Mouse (Mus musculus) spleen, adult 18-20 months (tissue): ENCODE measurements at regions not wholly inside any gene's neighbourhood (a gene's known extent, or its start where the extent isn't known, plus 50 kb on each side); places are given as distances from the start of the nearest gene placed in this dataset.
A peak's percentile ranks its signal among the peaks of the same experiment; 100 is the strongest.
"Not testable (repeated sequence)": the region's sequence is repeated elsewhere in the genome, so short reads cannot be mapped to it uniquely, and the experiment has no call there.

ENCODE experiments used
- DNase-seq, 2 experiments: peaks; one replicate each; pipeline ENCODE4 v3.0.0; 2022; ENCODE audit warnings: mixed read lengths in 2 of 2

DNA sequence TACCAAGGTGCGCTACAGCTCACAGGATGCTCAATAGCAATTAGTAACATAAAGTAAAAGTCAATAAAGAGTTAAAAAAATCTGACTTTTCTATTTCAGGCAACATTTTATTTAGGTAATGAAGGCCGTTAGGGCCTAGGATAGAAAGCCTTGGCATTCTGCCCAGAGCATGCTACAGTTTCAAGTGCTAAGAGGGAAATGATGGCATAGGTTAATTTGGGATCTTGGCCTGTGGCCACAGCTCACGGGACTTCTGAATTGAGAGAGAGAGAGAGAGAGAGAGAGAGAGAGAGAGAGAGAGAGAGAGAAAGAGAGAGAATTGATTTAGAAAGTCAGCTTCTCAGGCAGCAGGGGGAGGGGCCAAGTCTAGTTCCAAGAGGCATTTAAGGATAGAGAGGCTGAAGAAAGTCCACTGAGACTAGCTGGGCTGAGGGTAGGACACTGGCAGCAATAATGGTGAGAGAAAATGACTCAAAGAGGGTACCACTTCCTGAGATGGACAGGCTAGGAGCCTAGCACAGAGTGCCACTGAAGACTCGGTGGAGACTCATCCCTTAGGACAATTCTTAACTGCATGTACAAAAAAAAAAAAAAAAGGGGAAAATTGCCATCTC is 52.6 kb upstream of the Klf14 start:
- no peak for DNase-seq

DNA sequence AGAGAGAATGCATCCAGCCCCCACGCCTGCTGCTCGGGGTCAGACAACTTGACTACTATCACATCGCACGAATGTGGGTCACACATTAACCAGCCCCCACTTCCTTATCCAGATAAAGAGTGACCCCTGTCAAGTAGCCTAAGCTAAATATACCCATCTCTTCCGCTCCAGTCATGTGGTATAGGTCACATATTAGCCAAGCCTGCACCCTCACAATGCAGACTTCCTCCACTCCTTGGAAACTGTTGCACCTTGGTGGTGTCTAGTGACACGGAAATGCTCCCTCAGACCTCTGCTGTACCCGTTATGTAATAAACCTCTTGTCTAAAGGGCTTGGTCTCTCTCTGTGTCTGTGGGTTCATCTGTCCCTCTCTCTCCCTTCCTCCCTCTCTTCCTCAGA is 57.7 kb upstream of the Klf14 start:
- no peak for DNase-seq

GRCm38 (mm10) chr6:31021776-31022175 is 62.9 kb upstream of the Klf14 start:
- no peak for DNase-seq

DNA sequence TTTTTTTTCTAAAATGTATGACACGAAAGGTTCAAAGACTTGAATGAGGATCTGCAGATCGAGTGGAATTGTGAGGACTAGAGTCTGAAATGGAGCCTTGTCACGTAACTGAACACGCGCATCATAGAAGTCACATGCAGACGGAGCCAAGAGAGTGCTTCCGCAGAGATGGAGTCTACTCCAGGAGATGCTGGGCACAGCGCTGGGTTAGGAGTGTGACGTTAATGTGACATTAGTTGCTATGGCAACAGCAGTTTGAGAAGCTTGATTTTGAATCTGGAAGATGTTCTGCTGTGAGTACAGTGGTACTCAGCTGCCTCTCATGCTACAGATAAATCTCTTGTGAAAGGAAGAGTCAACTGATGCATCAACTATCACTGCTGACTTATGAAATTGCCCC is 70.9 kb upstream of the Klf14 start:
- DNase-seq, result no peak

GRCm38 (mm10) chr6:31031022-31031421 is 72.1 kb upstream of the Klf14 start:
- no peak for DNase-seq

DNA sequence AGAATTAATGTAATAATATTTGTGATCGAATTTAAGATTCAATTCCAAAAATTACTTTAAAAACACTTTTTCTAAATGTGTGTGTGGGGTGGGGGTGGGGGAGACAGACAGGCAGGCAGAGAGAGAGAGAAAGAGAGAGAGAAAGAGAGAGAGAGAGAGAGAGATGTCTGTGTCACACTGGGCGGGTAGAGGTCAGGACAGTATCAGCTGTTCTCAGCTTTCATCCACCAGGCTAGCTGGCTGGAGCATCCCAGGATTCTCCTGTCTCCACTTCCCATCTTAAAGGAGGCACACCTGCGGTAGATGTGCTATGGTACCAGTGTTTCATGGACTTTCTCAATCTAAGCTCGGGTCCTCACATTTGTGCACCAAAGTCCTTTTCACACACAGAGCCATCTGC is 73.3 kb upstream of the Klf14 start:
- DNase-seq, result no peak

DNA sequence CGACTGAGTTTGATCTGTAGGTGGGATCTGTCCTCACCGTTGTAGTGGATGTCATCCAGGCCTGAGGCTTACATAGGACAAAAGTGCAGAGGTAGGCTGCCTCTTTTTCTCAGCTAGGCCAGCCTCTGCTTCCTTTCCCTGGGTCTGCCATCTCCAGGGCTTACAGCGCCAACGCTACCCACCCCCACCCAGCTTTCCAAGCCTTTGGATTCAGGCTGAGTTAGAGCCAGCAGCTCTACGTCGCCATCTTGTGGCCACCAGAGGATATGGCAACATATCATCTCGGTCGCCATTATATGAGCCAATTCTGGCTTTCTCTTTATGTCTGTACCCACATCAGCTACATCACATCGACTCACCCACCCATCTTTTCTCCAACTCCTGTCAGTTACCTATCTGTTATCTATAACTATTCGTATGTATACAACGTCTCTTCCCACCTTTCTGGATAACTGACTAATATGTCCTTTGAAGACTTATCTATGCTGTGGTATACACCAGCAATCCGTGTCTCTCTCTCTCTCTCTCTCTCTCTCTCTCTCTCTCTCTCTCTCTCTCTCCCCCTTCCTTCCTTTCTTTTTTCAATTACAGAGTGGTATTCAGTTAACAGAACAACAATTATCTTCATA is 74.2 kb upstream of the Klf14 start:
- DNase-seq, result peak in 1 of 2 experiments; percentile 35

GRCm38 (mm10) chr6:31034796-31035195 is 75.9 kb upstream of the Klf14 start:
- no peak for DNase-seq

DNA sequence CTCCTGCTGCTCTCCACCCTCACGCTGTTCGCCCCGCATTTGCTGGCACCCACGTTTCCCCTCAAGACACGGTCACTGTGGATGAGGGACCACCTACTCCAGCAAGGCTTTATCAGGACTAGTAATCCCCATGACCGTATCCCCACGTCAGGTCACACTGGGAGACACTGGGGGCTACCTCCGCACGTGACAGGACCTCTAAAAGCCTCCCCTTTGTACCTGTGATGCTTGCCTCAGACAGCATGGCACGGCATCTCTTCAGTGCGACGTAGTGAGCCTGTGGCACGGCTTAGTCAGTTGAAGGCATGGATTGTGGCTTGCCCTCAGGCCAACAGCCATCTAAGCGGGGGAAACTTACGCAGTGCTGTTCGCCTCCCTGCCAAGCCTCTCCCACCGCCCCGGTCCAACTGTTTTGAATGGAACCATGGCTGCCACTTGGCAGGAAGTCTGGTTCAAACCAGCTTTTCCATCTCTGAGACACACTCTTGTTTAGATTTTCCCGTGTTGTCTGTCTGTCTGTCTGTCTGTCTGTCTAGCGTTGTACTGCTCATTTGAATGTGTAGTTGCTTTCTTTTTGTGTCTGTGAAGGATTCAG is 79.0 kb upstream of the Klf14 start:
- no peak for DNase-seq

GRCm38 (mm10) chr6:31038445-31038844 is 79.6 kb upstream of the Klf14 start:
- not testable (repeated sequence) for DNase-seq

GRCm38 (mm10) chr6:31039485-31039884 is 80.6 kb upstream of the Klf14 start:
- DNase-seq, result no peak

DNA sequence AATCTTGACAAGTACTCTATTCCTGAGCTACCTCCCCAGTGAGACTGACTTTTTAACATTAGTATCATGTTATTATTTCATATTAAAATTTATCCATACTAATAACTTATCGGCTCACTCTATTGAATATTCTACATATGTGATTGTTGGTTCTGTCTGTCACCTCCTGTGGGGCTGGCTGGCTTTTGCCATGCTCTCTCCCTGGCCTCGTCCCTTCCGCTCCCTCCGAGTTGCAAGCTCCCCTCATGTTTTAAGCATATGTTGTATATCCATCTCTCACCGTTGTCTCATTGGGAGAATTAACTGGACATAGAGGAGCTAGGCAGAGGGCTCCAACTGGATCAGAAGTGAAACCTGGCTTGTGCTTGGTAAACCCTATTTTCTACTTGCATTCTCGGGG is 81.9 kb upstream of the Klf14 start:
- no peak for DNase-seq

DNA sequence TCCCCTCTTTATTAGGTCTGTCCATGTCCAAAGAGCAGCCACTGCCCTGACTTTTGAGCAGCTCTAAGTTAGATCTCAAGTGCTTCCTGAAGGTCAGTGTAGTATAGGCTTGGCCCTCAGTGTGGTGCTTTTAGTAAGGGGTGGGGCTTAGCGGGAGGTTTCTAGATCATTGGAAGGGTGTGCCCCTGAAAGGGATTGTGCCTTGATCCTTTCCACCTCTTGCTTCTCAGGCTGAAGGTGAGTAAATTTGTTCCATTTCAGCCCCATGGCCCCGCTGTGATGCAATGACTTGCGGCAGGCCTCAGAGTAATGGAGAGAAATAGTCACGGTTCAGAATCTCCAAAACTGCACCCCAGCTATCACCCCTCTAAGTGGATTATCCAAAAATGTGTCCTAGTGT is 84.5 kb upstream of the Klf14 start:
- DNase-seq, result no peak

- no peak for DNase-seq
These were observed 85.0 kb upstream of the Klf14 start for GRCm38 (mm10) chr6:31043919-31044318.

GRCm38 (mm10) chr6:31046197-31046596 is 87.3 kb upstream of the Klf14 start:
- no peak for DNase-seq

DNA sequence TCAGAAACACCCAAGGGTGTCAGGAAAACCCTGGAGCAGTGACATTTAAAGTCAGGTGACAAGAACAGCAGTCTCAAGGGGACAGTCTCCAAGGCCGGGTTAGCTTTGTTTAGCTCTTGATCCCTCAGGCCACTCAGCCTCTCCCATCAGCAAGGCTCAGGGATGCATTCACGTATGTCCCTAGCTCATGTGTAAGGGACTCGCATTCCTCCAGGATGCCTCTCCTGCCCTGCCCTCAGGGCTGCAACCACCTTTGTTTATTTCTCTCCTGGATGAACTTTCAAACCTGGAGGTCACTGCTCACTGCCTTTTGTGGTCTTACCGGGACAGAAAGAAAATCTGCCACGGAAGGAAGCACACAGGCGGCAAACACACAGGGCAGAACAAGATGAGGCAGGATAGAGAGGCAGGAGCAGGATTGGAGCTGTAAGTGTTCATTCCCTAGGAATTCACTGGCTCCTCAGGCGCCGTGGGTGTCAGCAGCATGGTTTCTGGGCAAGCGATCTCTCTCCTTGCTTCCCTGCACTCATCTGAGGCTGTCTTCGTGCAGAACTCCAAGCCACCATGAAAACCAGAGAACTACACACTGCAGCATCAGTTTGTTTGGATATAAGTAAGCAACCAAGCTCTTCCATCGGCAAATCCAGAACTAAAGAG is 90.2 kb upstream of the Klf14 start:
- DNase-seq, result no peak

DNA sequence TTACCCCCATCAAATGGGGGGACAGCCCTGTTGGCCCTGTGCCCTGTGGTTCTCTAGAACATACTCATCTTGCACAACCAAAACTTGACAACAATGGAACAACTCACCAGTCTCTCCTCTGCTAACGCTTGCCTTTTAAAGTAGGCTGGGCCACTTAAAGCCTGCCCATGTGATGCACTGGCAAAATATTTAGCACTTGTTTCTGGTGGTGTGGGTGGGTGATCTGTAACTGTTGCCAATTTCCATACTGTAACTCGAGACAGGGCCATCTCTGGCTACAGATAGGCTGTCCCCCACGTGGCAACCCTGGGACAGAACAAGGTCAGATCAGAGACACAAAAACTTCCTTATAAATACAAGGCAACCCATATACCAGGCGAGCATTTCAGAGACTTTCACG is 92.0 kb upstream of the Klf14 start:
- no peak for DNase-seq

DNA sequence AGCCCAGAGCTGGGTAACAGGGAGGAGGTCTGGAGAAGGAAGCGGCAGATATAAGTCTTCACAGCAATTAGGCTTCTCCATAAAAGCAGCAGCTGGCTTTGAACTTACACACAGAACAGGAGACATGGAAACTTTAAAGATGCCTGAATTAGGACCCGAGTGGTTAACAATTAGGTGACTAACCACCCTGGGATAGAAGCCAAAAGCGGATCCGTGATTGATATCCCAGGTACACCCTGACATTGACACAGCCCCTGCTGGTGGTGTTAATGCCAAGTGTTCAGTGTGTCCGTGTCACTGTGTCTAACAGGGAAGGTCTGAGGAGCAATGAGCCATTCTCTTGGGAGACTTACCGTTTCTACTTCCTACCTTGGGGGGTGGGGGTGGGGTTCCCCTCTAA is 92.9 kb upstream of the Klf14 start:
- no peak for DNase-seq

DNA sequence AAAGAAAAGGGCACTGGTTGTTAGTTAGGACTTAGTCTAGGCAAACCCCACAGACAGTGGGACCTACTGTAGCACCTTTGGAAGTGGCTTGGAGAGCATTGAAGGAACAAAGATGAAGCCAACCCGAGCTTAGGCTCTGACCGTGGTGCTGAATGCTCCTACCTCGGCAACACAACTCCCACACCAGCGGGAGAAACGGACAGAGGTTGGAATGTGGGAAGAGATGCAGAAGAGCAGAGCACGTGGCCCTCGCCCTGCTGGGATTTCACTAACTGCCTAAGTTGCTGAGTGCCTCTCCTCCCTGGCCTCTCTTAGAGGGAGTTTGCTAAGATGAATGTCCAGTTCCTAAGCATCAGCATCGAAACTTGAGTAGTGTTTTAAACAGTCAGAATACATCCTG is 94.1 kb upstream of the Klf14 start:
- no peak for DNase-seq

- no peak for DNase-seq
These were observed 98.1 kb upstream of the Klf14 start for GRCm38 (mm10) chr6:31056786-31057566.

- DNase-seq, result no peak
These were observed 99.4 kb upstream of the Klf14 start for GRCm38 (mm10) chr6:31058299-31058698.

- no peak for DNase-seq
These were observed 100.1 kb upstream of the Klf14 start for GRCm38 (mm10) chr6:31058961-31059360.

- no peak for DNase-seq
These were observed 102.9 kb upstream of the Klf14 start for GRCm38 (mm10) chr6:31061813-31062212.
